In the genomic region with DNA sequence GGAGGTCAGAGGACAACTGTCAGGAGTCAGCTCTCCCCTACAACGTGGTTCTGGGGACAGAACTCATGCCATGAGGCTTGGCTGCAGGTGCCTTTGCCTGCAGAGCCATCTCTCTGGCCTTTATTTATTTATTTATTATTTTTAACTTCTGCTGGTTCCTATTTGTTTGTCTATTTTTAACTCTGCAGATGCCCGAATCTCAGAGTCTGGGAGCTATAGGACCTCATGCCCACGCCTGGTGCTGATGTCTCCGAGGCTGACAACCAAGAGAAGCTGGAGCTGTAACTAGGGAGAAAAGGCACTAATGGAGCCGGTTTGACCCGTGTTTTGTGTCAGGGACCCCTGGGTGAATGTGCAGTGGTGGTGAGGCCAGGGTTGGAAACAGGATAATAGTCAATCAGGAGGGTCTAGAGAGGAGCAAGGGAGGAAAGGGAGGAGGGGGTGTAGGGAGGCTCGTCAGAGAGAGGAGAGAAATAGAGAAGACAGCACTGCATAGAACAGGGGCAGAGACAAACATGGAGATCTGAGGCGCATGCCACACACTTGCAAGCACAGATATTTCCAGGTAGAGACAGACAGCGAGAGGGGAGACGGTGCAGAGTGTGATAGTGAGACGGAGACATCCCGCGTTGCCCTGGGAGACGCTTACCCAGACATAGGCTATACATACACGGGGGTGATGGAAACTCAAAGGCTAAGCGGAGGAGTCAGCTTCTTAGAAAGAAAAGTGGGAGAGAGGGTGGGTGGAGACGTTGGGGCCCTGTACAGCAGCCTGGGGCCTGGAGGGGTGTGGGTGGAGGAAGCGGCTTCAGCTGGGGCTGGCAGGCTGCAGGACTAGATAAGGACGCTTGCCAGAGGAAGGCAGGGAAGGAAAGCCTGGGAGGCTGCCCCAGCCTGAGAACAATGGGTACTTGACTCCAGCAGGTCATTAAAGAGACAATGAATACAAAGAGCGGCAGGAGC, we compare ENCODE assay signal across 8 mouse cellular contexts. TPM values are rescaled to one million over a fixed set of nuclear protein-coding genes. Genes with fewer than 3 reads are reported as not detected.
A peak's percentile ranks its signal among the peaks of the same experiment; 100 is the strongest.
DNase-seq lines count a peak whose midpoint lies in the region; ATAC-seq lines count a peak whose summit lies in the region.

No protein-coding gene starts in this region.

- 0 out of 2 replicates have a peak overlapping the region, but pooled peaks have one; percentile 2 for H3K27ac ChIP-seq in hindbrain, embryonic 14.5 days
- peak overlapping the region; percentile 51 for H3K27ac ChIP-seq in midbrain, embryonic 13.5 days

- 12% methylated on average over 20 of the region's 20 CpGs for WGBS in hindbrain, embryonic 14.5 days
- 9% methylated on average over 20 of the region's 20 CpGs for WGBS in midbrain, embryonic 13.5 days

- peak overlapping the region; percentile 25; the same call in 1 of the 2 replicates for H3K9ac ChIP-seq in hindbrain, embryonic 14.5 days
- H3K9ac ChIP-seq in midbrain, embryonic 13.5 days (replicated peaks) = 0 out of 2 replicates have a peak overlapping the region, but pooled peaks have one; percentile 3

- no peaks in the 10 kb centered on the region for H3K36me3 ChIP-seq in hindbrain, embryonic 14.5 days (replicated peaks; ENCODE audit: control insufficient read depth, insufficient read depth)
- no peaks in the 10 kb centered on the region for H3K36me3 ChIP-seq in midbrain, embryonic 13.5 days

- H3K4me2 ChIP-seq in hindbrain, embryonic 14.5 days (replicated peaks) = peak overlapping the region; percentile 10
- H3K4me2 ChIP-seq in midbrain, embryonic 13.5 days (replicated peaks) = peak overlapping the region; percentile 39

- no peaks in the 10 kb centered on the region for H3K9me3 ChIP-seq in hindbrain, embryonic 14.5 days (ENCODE audit: control insufficient read depth, low read length)
- no peaks in the 10 kb centered on the region for H3K9me3 ChIP-seq in midbrain, embryonic 13.5 days

- intact Hi-C loops in left cerebral cortex, postnatal 10 days (cut with DNase I) = no loop called here
- intact Hi-C loops in gastrocnemius, postnatal 14 days (cut with DNase I; ENCODE audit: low total_unique reads) = no loop called here

- peak; percentile 80 for ATAC-seq in frontal cortex, adult (ENCODE audit: low TSS enrichment)
- peak; percentile 59 for ATAC-seq in hindbrain, embryonic 14.5 days (ENCODE audit: low FRiP score)
- peak; percentile 81 for ATAC-seq in midbrain, embryonic 13.5 days

- H3K27me3 ChIP-seq in hindbrain, embryonic 14.5 days (ENCODE audit: control insufficient read depth, insufficient read depth, low read length) = peaks cover 21% of the 10 kb centered on the region; the same call in 1 of the 2 replicates
- peaks cover 38% of the 10 kb centered on the region for H3K27me3 ChIP-seq in midbrain, embryonic 13.5 days

- H3K4me3 ChIP-seq in hindbrain, embryonic 14.5 days (replicated peaks; ENCODE audit: low read length) = no peak overlapping the region
- H3K4me3 ChIP-seq in midbrain, embryonic 13.5 days (replicated peaks) = peak overlapping the region; percentile 5; the same call in 1 of the 2 replicates

- peak; percentile 46 for DNase-seq in testis, postnatal 14 days (ENCODE audit: low spot score)
- DNase-seq in testis, postnatal 10 days (ENCODE audit: low spot score) = no peak
- peak; percentile 41 for DNase-seq in hindbrain, embryonic 14.5 days (ENCODE audit: low spot score)
- peak; percentile 51 to 70 for DNase-seq in left cerebral cortex, postnatal 10 days (ENCODE audit: extremely low spot score in 1 of 2, low spot score in 2 of 2)
- DNase-seq in telencephalon, adult 2 months (ENCODE audit: low read depth, low spot score) = peak; percentile 84
- DNase-seq in gastrocnemius, postnatal 14 days = no peak

- peaks cover 22% of the 10 kb centered on the region; the same call in 1 of the 2 replicates for H3K4me1 ChIP-seq in hindbrain, embryonic 14.5 days (replicated peaks; ENCODE audit: control insufficient read depth, insufficient read depth, low read length)
- peaks cover 26% of the 10 kb centered on the region for H3K4me1 ChIP-seq in midbrain, embryonic 13.5 days (replicated peaks)

RNA-seq across cellular contexts. Expression of a gene that starts 32.0 kb away (rescaled TPM):
- polyA plus RNA-seq in hindbrain, embryonic 14.5 days (2014; fragmentation: Nextera tagmentation; extraction: Ambion mirVana) = 6.5 and 7.6 TPM in 2 replicates
- 10 to 100 TPM; 11.8 to 13.0 TPM for total RNA-seq in left cerebral cortex, postnatal 10 days (2021)
- 2.9 and 3.7 TPM in 2 replicates for polyA plus RNA-seq in midbrain, embryonic 13.5 days (2015; fragmentation: Nextera tagmentation; extraction: Ambion mirVana)
- total RNA-seq in gastrocnemius, postnatal 14 days (2021) = 1 to 10 TPM; 3.9 to 5.4 TPM

Comparison
In these comparisons a context has a peak if more than half of its experiments do, and no peak if none do; other contexts are left out.
1. DNase-seq: peak in testis, postnatal 14 days (single experiment), hindbrain, embryonic 14.5 days (single experiment), left cerebral cortex, postnatal 10 days (2 of 2) and telencephalon, adult 2 months (single experiment); none in testis, postnatal 10 days (single experiment) and gastrocnemius, postnatal 14 days (single experiment).
2. Peak in every context shown above with its lines, with median percentiles within 50 percentile points of each other: ATAC-seq.